Mouse (Mus musculus) ES-Bruce4 (cell line): ENCODE measurements at regions not wholly inside any gene's neighbourhood (a gene's known extent, or its start where the extent isn't known, plus 50 kb on each side); places are given as distances from the start of the nearest gene placed in this dataset.

ENCODE experiments used
- CTCF ChIP-seq: IDR thresholded peaks from one replicate; pipeline ENCODE4 v1.8.1; 2011; ENCODE audit warnings: low read depth, low read length
- EP300 ChIP-seq: IDR thresholded peaks from 2 replicates; pipeline ENCODE4 v1.6.1; 2011; ENCODE audit warnings: low read depth, low read length; ENCODE audit not compliant: insufficient read depth

DNA sequence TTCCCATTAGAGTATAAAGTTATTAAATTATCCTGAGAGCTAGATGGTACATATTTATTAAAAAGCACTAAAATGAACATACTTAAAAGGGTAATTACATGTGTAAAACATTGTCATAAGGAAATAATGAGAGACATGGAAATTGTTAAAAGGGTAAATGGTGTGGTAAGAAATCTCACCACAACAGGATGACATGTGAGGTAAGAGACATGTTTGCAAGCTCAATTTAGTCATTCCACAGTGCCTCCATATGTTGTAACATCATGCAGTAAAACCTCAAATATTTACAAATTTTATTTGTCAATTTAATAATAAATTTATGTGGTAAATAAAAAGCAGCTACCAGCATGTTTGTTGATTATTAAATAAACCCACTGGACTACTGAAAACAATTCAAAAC, 355.4 kb downstream of the 4930474N05Rik start:
- TF ChIP-seq CTCF (no peak), EP300 (no peak)
